Mouse (Mus musculus): Measurements from ENCODE around the gene Scgb1a1. TPM values are rescaled to one million over a fixed set of nuclear protein-coding genes. Genes with fewer than 3 reads are reported as not detected.

The Scgb1a1 gene
- total and polyA plus RNA-seq, 3 experiments, result not detected

- Histone ChIP-seq H3K27ac (ENCODE audit: control insufficient read depth, low read depth, low read length) (no peak overlapping the region), H3K4me1 (ENCODE audit: control insufficient read depth in 1 of 2, insufficient read depth in 2 of 2, low read length in 2 of 2) (peaks cover 38 to 71% of the 10 kb centered on the region in 2 experiments), H3K36me3 (ENCODE audit: control insufficient read depth in 1 of 2, insufficient read depth in 2 of 2, low read length in 2 of 2) (peaks cover 0 to 78% of the 10 kb centered on the region in 2 experiments; a peak in 2 of 4 replicates), H3K79me2 (ENCODE audit: control insufficient read depth, insufficient read depth, low read length, poor library complexity) (no peaks in the 10 kb centered on the region), H3K9ac (ENCODE audit: control insufficient read depth, low read depth, low read length, poor library complexity, severe bottlenecking) (no peak overlapping the region), H3K9me3 (replicated peaks; ENCODE audit: insufficient read depth, low read length) (no peaks in the 10 kb centered on the region), H3K27me3 (ENCODE audit: control insufficient read depth in 1 of 2, insufficient read depth in 2 of 2, low read length in 2 of 2) (no peaks in the 10 kb centered on the region), H3K4me3 (ENCODE audit: control insufficient read depth in 1 of 2, insufficient read depth in 1 of 2, low read depth in 2 of 2, low read length in 2 of 2) (no peak overlapping the region)
- TF ChIP-seq EP300 (IDR thresholded peaks at IDR 0.05; ENCODE audit: low read depth in 1 of 2, low read length in 2 of 2), result 0 out of 4 replicates have a peak, but pooled peaks of 1 of the 2 experiments have one; percentile 12
- no peak for TF ChIP-seq TBP (IDR thresholded peaks at IDR 0.05; ENCODE audit: low read depth, low read length)
- no peak for DNase-seq (ENCODE audit: low read depth, low spot score)
Measured at GRCm38 (mm10) chr19:9058944-9059343, 28.8 kb downstream of the Scgb1a1 start.

- Histone ChIP-seq H3K27ac (ENCODE audit: control insufficient read depth, low read depth, low read length) (no peak overlapping the region), H3K4me1 (ENCODE audit: control insufficient read depth in 1 of 2, insufficient read depth in 2 of 2, low read length in 2 of 2) (peaks cover 38 to 70% of the 10 kb centered on the region in 2 experiments), H3K79me2 (ENCODE audit: control insufficient read depth, insufficient read depth, low read length, poor library complexity) (no peaks in the 10 kb centered on the region)
Measured at GRCm38 (mm10) chr19:9058331-9058884, 29.4 kb downstream of the Scgb1a1 start.

GRCm38 (mm10) chr19:9057679-9058078, 30.1 kb downstream of the Scgb1a1 start:
- Histone ChIP-seq H3K27ac (ENCODE audit: control insufficient read depth, low read depth, low read length) (no peak overlapping the region), H3K4me3 (ENCODE audit: control insufficient read depth in 1 of 2, insufficient read depth in 1 of 2, low read depth in 2 of 2, low read length in 2 of 2) (no peak overlapping the region), H3K9ac (ENCODE audit: control insufficient read depth, low read depth, low read length, poor library complexity, severe bottlenecking) (no peak overlapping the region), H3K79me2 (ENCODE audit: control insufficient read depth, insufficient read depth, low read length, poor library complexity) (no peaks in the 10 kb centered on the region), H3K36me3 (ENCODE audit: control insufficient read depth in 1 of 2, insufficient read depth in 2 of 2, low read length in 2 of 2) (peaks cover 0 to 79% of the 10 kb centered on the region in 2 experiments; a peak in 2 of 4 replicates), H3K27me3 (ENCODE audit: control insufficient read depth in 1 of 2, insufficient read depth in 2 of 2, low read length in 2 of 2) (no peaks in the 10 kb centered on the region), H3K4me1 (ENCODE audit: control insufficient read depth in 1 of 2, insufficient read depth in 2 of 2, low read length in 2 of 2) (peaks cover 40 to 71% of the 10 kb centered on the region in 2 experiments), H3K9me3 (replicated peaks; ENCODE audit: insufficient read depth, low read length) (no peaks in the 10 kb centered on the region)
- DNase-seq (ENCODE audit: low read depth, low spot score), result no peak
- TF ChIP-seq GATA1 (IDR thresholded peaks at IDR 0.05; ENCODE audit: low read depth, low read length) (peak; percentile 54; the same call in 1 of the 2 replicates), HCFC1 (IDR thresholded peaks at IDR 0.05; ENCODE audit: low read depth, low read length) (no peak), ZC3H11A (IDR thresholded peaks at IDR 0.05; ENCODE audit: low read depth, low read length) (no peak), MAFK (IDR thresholded peaks at IDR 0.05; ENCODE audit: borderline replicate concordance, low read depth, low read length) (no peak), EP300 (IDR thresholded peaks at IDR 0.05; ENCODE audit: low read depth in 1 of 2, low read length in 2 of 2) (0 out of 4 replicates have a peak, but pooled peaks of 1 of the 2 experiments have one; percentile 12)

More at GRCm38 (mm10) chr19:9058331-9058884, 29.4 kb downstream of the Scgb1a1 start:
- DNase-seq (ENCODE audit: low read depth, low spot score), result no peak
- Histone ChIP-seq H3K9me3 (replicated peaks; ENCODE audit: insufficient read depth, low read length) (no peaks in the 10 kb centered on the region), H3K27me3 (ENCODE audit: control insufficient read depth in 1 of 2, insufficient read depth in 2 of 2, low read length in 2 of 2) (no peaks in the 10 kb centered on the region), H3K36me3 (ENCODE audit: control insufficient read depth in 1 of 2, insufficient read depth in 2 of 2, low read length in 2 of 2) (peaks cover 0 to 78% of the 10 kb centered on the region in 2 experiments; a peak in 2 of 4 replicates), H3K4me3 (ENCODE audit: control insufficient read depth in 1 of 2, insufficient read depth in 1 of 2, low read depth in 2 of 2, low read length in 2 of 2) (no peak overlapping the region), H3K9ac (ENCODE audit: control insufficient read depth, low read depth, low read length, poor library complexity, severe bottlenecking) (no peak overlapping the region)
- no peak for TF ChIP-seq BHLHE40 (IDR thresholded peaks at IDR 0.05; ENCODE audit: borderline replicate concordance, low read depth, low read length)
- TF ChIP-seq MAFK (IDR thresholded peaks at IDR 0.05; ENCODE audit: borderline replicate concordance, low read depth, low read length), result no peak
- TF ChIP-seq USF2 (IDR thresholded peaks at IDR 0.05; ENCODE audit: borderline replicate concordance in 1 of 2, insufficient read depth in 1 of 2, low read depth in 1 of 2, low read length in 2 of 2), result no peak
- TF ChIP-seq CHD1 (IDR thresholded peaks at IDR 0.05; ENCODE audit: low read depth, low read length), result no peak
- no peak for TF ChIP-seq MYC (IDR thresholded peaks at IDR 0.05; ENCODE audit: low read depth, low read length)
- no peak for TF ChIP-seq TBP (IDR thresholded peaks at IDR 0.05; ENCODE audit: low read depth, low read length)
- no peak for TF ChIP-seq ETS1 (IDR thresholded peaks at IDR 0.05; ENCODE audit: low read depth, low read length)
- no peak for TF ChIP-seq POLR2AphosphoS5 (IDR thresholded peaks at IDR 0.05; ENCODE audit: borderline replicate concordance, low read depth, low read length)
- no peak for TF ChIP-seq UBTF (IDR thresholded peaks at IDR 0.05; ENCODE audit: borderline replicate concordance, insufficient read depth, low read depth, low read length)
- TF ChIP-seq ZNF384 (IDR thresholded peaks at IDR 0.05; ENCODE audit: low read depth, low read length), result no peak
- no peak for TF ChIP-seq ZC3H11A (IDR thresholded peaks at IDR 0.05; ENCODE audit: low read depth, low read length)
- TF ChIP-seq NRF1 (IDR thresholded peaks at IDR 0.05; ENCODE audit: insufficient read depth, low read depth, low read length, poor library complexity, severe bottlenecking), result no peak
- TF ChIP-seq TAL1 (IDR thresholded peaks at IDR 0.05; ENCODE audit: low read length), result no peak
- no peak for TF ChIP-seq GABPA (IDR thresholded peaks at IDR 0.05; ENCODE audit: low read depth, low read length)
- TF ChIP-seq MEF2A (IDR thresholded peaks at IDR 0.05; ENCODE audit: extremely low read depth, insufficient replicate concordance, low read depth, low read length, poor library complexity, severe bottlenecking), result no peak
- no peak for TF ChIP-seq USF1 (IDR thresholded peaks at IDR 0.05; ENCODE audit: low read depth, low read length)
- TF ChIP-seq SMC3 (IDR thresholded peaks at IDR 0.05; ENCODE audit: low read depth, low read length), result no peak
- no peak for TF ChIP-seq EP300 (IDR thresholded peaks at IDR 0.05; ENCODE audit: low read depth in 1 of 2, low read length in 2 of 2)

Measured in MEL (cell line).